Mouse (Mus musculus) ovary, postnatal 36 days (tissue): ENCODE measurements around the gene Megf9.
A peak's percentile ranks its signal among the peaks of the same experiment; 100 is the strongest.

Source experiments
- DNase-seq: peaks from one replicate; pipeline ENCODE4 v3.0.0; 2022; ENCODE audit warnings: low spot score, mixed read lengths

Megf9 gene

DNA sequence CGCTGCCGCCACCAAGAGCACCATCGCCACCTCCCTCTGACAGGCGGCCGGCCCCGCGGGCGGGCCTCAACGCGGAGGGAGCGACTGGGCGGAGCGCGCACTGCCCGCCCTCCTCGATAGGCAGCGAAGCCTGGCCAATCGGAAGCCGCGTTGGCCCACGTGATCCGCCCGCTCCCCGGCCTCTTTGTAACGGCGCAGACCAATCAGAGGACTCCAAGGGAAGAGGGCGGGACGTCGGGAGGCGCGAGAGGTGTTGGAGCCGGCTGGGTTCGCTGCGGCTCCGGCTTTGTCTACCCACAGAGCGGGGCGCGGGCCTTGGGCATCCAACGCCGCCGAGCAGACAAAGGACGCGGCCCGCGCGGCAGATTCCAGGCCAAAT, at the start of gene Megf9:
Gene Megf9 (minus strand): TSS at position 105 of the 379 bp plus-strand sequence.
- DNase-seq: peak; percentile 98

DNA sequence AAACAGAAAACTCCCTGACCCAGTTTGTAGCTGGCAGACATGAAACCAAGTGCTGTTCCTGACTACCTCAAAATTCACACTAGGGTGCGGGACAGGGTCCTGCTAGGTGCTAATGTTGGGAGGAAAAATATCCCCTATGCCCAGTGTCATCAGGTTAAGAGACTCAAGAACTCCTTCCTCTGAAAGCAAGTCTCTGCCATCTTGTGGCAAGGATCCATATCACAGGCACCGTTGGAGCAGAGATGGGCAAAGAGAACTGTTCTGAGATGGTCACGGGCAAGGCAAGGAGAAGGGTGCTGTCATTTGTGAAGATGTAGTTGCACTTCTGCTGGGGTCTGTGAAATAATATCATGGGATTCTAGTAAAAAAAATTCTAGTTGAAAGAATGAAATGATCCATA, 44.9 kb upstream of the Megf9 start:
- peak; percentile 16 for DNase-seq

DNA sequence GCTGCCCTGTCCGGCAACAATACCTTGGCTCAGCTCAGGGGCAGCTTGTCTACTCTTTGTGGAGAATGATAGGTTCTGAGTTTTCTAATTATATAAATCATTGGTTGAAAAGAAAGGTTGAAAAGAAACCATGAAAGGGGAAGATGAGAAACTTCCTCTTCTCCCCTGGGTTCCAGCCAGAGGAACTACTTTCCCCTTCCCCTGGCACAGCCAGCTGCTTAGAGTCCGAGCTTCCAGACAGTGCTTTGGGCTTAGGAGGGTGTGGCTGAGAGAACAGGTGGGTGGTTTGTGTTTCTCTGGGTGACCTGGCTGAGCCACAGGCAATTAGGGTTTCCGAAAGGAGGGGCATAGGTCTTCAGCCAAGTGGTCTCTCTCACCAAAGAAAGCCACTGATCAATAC, 43.5 kb upstream of the Megf9 start:
- DNase-seq: no peak

DNA sequence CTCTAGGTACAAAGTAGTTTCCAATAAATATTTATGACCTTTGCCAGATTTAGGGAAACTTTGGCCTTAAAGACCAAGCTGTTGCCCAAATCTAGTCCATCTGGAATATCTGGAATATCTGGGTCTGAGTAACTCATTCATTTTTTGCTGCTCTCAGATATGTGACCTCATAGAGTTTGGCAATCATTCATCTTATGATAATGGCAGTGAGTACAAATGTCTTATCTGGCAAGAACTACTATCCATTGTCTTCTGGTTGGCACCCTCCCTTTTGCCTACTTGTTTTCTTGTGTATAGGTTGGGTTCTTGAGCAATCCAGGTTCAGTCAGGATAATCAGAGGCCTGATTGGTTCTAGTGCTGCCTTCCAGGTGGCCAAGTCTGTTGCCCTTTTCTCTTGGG, 41.3 kb upstream of the Megf9 start:
- no peak for DNase-seq

DNA sequence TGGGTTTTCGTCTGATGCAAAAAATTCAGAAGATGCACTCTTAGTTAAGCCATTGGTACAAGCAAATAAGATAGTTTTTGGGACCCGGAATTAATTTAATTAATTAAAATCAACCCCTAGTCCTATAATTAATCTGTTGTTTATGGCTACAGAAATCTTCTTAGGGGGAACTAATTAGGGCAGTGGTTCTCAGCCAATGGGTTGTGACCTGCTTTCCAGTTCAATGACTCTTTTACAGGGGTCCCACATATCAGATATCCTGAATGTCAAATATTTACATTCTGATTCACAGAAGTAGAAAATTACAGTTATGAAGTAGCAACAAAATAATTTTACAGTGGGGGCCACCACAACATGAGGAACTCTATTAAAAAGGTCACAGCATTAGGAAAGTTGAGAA, 39.1 kb upstream of the Megf9 start:
- DNase-seq: no peak

DNA sequence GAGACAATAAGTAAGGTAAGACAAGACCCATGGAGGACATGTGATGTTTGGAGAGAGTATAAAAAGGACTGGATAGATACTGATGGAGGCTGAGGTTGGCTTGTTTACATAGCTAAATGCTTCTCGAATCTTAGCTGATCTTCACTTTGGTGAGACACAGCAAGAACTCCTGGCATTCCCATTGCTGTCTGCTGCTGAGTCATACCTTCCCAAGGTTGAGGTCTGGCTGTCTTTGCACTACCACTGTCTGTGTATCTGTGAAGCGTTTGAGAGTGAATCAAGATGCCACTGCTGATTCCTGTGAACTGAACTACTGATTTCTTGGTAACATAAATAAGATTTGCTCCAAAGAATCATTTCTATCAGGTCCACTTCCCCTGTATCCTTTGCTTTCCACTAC, 19.1 kb upstream of the Megf9 start:
- no peak for DNase-seq

DNA sequence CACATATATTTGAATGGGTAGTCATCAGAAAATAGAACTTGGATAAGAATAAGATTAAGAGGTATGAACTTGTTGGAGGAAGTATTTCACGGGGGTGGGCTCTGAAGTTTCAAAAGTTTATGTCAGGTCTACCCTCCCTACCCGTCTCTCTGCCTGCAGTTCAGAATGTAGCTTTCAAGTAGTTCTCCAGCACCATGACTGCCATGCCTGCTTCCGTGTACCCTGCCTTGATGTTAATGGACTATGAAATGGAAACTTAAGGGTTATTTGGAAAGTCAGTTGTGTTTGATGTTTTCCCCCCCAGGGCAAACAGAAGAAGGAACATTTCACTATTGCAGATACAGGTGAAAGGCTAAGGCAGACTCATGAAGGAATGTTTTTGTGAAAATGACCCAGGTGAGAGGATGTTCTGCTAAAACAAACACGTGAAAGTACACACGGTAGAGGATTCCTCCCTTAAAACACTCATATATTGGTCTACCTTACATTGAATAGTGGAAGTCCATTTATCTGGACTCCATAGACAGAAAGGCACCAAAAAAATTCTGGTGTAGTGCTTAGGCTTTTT, 18.5 kb upstream of the Megf9 start:
- DNase-seq: no peak

DNA sequence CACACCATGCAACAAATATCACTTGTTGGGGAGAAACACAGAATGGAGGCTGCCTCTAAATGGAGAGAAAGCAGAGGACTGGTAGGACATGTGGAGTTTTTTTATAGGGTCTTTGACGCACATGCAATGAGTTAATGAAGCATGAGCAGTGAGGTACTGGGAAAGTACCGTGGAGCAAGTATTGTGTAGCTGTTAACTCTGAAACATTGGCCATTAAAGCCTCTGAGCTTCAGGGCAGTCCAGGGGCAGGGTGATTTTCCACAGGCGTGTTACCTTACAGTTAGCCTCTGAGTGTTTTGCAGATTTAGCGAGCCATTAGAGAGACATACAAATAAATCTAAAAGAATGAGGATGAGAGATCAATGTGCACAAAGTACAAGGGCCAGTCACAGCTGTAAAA, 17.3 kb upstream of the Megf9 start:
- DNase-seq: no peak

DNA sequence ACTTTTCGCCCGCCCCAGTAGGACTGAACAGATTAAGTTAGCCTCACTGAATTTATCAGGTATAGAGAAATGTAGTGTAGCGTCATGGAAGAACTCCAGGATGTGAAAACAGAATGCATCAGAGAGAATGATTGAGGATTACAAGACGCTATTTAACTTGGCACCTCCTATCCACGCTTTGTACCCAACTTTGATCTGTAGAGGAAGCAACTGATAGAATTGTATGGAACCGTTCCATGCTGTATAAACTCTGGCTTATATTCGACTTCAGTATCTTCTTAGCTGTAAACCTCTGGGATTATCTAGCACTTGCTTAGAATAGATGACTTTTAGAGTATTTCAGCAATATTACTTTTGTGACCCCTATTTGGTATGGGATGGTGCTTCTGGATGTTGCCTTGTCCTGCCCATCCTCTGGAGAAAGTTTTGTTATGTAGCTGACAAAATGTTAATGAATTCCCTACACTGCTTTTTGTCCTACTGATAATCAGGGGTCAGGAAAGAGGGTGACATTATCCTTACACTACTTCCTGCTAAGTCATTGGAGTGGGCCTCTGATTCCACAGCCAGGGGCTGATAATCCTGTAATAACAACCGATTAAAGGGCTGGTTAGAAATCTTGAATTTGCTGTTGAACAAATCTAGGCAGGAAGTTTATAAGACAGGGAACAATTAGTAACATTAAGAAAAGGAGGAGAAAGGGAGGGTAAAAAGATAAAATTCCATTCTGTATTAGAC, 12.8 kb upstream of the Megf9 start:
- no peak for DNase-seq

DNA sequence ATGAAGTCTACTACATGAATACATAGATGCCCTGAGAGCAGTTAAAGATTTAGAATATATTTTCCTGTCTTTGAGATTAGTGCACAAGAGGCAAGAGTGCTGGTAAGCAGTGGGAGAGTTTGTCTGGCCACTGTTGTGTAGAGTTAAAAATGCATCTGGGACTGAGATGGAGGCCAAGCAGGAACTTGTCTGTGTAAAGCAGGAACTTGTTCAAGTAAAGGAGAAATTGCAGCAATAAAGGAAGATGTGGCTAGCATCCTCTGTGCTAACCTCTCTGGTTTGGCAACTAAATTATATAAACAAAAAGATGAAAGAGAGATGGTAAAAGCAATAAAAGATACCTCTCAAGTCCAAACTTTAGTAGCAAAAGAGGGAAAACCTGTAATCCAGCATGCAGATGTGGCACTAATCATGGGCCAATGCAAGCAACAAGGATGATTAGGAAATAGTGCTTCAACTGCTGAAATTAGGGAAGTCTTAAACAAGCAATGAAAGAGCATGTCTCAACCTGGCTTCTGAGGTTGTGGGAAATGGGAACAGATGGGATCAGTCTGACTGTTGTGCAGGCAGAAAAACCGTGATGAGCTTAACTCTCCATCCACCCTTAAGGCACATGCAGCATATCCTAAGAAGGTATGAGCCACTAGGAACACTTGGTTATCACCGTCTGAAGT, 11.2 kb upstream of the Megf9 start:
- DNase-seq: no peak

DNA sequence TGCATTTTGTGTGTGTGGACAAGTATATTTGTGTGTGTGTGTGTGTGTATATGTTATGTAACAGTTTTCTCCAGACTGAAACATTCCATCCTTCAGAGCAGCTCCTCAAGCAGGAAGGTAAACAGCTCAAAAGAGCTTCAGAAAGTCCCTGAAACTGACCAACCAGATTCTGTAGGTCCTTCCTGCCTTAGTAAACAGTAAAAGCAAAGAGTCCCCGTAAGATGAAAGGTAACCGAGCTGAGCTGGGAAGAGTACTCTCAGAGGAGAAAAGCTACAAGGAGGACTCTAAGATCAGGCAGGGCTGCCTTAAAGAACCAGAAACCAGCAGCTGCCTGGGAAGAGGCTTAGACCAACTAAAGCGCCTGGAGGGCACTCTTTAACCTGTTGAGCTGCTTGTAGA, 9.6 kb upstream of the Megf9 start:
- DNase-seq: no peak

DNA sequence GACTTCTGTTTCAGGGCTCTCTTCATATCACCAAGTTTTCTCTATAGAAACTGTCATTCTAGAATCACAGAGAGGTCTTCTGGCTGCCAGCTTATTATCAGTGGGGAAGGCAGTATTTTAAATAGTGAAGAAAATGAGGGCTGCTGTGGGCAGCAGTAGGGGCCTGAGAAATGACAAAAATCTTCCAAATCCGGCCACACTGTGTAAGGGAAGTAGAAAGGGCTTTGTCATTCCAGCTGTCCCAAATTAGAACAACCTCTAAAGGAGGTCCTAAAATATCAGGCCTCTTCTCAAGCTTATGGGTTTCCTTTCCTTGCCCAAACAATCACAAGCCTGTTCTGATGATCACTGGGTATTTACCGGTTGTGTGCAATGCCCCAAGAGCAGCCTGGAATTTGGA, 7.6 kb upstream of the Megf9 start:
- DNase-seq: no peak

DNA sequence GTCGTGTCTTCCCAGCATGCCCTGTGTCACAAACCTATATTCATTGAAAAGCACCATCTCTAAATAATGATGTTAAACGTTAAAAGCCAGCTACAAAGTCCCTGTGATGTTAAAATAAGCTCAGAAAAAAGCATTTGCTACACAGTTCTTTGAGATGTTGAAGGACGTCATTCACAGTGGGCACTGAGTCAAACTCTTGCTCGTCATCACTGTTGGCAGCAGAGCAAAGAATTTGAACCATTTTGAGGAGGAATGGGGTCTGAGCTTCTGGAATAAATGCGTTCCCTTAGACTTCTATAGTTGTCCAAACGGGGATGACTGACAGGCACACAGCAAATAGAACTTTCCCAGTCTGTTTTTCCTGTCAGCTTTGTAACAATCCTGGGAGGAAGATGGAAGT, 5.9 kb upstream of the Megf9 start:
- DNase-seq: no peak

DNA sequence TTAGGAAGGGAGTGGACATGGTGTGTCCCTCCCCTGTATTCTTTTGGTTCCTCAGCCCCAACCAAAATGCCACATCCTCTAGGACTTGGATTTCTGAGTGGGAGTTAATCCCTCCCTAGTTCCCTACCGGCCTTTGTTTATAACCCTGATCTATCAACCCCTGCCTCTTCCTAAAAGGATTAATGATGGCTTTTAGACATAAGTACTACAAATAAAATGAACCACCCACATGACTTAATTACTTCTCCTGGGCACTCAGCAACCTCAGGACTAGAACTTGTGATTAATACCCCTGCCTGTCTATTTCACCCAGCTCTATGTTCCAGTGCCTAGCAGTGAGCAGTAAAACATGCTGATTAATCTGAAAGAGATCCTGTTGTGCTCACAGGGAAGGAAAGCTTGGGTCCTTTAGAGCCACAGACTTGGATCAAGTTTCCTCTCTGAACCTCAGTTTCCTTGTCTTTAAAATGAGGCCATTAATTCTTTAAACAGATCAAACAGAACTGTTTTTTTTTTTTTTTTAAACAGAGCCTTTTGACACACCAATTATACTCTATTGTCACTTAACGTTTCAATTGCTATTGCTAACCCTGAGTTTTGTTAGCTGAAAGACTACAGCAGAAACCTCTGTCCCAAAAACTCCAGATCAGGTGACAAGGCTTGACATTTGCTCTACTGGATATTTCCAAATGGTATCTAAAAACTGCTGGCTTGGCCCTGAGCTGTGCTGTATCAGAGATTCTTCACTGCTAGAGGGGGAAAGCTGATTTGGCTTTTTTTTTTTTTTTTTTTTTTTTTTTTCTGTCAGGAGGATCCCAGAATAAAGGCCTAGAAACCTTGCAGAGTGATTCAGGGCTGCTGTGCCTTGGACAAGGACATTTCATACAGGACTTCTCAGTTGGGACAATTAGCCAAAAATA, 2.1 kb upstream of the Megf9 start:
- no peak for DNase-seq

DNA sequence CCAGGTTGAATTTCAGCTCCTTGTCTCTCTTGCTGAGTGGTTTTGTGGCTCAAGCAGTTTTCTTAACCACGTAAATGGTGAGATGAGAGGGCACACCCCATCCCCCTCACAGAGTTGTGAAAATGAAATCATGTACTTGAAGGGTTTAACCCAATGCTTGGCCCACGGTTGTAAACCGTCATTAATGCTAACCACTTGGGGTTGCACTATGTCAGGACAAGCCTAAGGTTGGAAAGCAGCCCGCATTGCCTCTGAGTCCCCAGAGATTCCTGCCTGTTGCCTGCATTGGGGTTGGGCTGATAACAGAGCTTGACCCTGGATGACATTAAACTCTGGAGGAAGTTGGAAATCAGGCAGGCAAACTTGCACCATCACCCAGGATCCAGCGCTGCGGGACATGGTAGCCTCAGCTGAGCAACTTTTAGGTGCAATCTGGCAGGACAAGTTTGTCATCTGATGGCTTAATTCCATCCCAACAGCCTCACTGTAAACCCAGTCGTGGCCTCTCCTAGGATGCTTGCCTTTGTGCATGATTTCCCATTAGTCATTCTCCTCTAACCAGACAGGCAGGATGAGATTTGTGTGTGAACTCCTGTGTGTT, 1.0 kb upstream of the Megf9 start:
- peak; percentile 28 for DNase-seq

DNA sequence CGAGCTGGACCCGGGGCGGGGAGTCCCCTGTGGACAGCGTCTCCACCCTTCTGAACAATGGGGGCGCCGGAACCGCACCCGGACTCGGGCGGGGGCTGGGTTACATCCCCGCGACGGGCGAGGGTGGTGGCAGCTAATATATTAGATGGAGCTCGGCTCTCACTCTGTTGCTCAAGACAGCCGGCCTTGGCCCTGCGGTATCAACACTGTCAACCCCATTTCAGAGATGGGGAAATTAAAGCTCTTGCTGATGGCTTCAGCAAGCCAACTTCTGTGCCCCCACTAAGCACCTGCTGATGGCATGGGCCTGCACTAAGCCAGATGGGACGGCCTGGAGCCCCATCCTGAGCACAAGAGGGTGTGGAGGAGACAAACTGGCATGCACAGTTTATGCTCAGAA, 494 bp upstream of the Megf9 start:
- no peak for DNase-seq

DNA sequence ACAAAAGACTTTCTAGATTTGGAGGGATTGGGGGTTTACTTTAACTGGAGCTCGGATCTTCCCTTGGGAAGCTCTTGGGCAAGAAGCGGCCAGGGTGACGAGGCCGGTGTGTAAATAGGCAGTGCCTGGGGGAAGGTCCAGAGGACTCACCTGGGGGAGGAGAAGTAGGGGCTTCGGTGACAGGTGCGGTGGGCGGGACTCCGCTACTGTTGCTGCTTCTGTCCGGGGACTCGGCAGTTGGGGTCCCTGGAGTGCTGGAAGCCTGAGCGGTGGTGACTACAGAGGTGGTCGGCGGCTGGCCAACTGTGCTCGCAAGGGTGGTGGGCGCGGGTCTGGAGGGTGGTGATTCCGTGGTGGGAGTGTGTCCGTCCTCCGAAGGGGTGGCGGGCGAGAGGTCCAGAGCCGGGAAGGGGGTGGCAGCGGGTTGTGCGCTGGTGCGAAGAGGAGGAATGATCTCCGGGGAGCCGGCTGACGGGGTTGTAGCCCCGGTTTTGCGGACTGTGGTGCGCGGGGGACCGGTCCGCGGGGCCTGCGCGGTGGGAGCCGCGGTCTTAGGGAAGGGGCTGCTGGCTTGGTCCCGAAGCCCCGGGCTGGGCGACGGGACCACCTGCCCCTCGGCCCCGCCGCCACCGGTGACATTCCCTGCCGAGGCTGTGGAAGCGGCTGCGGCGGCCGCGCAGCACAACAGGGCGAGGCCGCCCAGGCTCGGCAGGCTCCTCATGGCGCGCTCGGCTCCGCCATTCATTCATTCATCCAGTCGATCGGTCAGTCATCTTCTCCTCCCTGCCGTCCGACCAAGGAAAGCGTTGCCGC, 511 bp downstream of the Megf9 start:
- DNase-seq: peak; percentile 40

DNA sequence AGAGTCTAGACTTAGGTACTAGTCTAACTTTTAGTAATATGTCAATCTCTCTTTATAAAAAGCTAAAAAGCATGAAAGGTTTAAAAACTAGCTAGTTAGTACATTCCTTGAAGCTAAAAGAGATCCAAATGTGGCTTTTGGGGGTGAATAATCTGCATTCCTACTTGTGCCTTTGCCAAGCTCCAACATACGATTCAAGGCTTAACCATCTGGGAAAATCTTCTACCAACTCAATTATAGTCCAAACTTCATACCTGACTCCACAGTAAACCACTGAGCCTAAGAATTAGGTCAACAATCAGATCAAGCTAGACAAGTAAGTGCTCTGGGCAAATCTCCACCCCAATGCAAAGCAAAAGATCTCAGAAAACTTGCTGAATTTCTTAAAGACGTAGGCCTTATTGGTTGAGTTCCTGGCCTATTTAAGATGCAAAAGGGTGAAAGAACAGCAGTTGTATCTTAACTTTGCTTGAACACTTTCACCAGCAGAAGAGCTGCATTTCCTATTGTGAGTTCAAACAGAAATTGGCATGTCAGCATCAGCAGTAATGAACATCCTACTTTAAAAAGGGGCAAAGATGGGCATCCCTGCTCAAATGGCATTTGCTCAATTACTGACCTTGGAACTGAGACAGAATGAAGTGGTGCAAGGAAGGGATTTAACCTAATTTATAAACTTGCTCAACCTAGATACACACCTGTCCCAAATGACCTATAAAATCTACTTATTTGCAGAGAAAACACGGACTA, 1.6 kb downstream of the Megf9 start:
- DNase-seq: no peak

DNA sequence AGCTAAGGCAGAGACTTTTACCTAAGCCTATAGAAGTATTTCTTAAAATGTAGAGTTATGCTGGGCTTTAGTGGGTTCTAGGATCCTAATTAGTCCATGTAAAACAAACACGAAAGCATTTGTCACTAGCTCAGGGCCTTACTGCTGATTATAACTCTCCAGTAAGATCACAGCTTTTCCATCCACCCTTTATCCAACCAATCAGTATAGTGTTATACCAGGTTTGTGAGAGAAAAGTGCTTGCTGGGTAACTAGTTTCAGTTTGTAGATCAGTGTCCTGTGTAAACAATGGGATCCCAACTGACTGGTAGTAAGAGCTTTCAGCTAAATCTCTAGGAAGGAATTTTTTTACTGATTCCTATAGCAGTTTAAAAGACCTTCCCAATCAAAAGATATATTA, 3.8 kb downstream of the Megf9 start:
- no peak for DNase-seq

DNA sequence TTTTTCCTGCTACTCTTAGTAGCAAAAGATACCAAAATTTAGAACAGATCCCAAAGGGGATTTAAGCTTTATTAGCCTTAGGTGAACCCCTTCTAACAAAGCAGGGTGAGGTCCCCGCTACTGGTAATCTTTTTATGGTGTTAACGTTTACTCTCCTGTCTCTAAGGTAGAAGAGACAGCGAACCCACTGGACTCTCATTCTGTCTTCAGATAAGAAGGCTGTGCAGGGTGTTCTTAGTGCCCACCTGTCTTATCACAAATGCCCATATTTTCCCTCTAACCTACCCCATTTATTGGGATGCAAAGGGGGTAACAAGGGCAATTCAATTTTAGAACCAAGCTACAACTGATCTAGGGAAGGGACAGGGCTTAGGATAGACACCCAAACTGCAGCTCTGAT, 6.2 kb downstream of the Megf9 start:
- DNase-seq: no peak

DNA sequence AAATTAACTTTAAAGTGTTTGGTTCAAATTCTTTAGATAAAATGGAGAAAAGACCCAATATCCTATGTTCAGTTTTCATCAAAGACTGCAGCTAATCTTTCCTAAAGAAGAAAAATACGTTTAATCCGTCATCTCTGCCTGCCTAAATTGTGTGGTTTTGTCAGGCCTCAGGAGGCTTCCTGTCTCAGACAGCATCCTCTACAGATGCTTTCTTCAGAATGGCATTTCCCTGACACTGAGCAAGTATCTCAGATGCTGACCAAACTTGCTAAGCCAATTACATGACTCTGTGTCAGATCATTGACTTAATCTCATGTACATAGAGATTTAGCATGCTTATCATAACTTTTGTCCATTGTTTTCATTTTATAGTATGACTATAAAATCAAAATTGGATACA, 11.4 kb downstream of the Megf9 start:
- no peak for DNase-seq
